Mouse (Mus musculus): Measurements from ENCODE around the gene Chuk. TPM values are rescaled to one million over a fixed set of nuclear protein-coding genes. Genes with fewer than 3 reads are reported as not detected.

Gene Chuk
- polyA plus RNA-seq, 1 experiment from 2014 or later: 31.8 TPM

DNA sequence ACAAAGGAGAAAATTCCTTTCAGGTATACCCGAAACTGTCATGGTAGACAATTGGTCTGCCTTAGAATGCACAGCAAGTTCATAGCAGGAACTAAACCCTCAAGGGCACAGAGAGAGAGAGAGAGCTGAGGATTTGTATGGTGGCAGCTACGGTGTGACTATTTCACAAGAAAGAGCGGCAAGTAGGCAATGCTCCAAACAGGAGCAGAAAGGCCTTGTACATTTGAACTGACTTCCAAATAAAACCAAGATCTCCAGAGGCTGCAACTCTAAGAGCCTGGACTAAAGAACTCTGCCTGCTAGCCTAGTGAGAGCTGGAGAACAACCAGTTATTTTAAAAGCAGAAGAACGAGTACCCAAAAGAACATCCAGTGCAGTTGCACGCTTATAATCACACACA lies 65.2 kb downstream of the Chuk start:
- H3K36me3 ChIP-seq (ENCODE audit: control insufficient read depth, insufficient read depth, low read length): peaks cover 3% of the 10 kb centered on the region; the same call in 1 of the 2 replicates
- H3K9me3 ChIP-seq (replicated peaks; ENCODE audit: control insufficient read depth, low read length): no peaks in the 10 kb centered on the region
- H3K27me3 ChIP-seq (ENCODE audit: control insufficient read depth, insufficient read depth, low read length): no peaks in the 10 kb centered on the region
- H3K4me3 ChIP-seq (ENCODE audit: low read depth, low read length): no peak overlapping the region
- no peak overlapping the region for H3K4me2 ChIP-seq
- no peak overlapping the region for H3K27ac ChIP-seq (ENCODE audit: low read depth, low read length)
- no peak overlapping the region for H3K9ac ChIP-seq (ENCODE audit: low read depth, low read length)
- no peak for ATAC-seq (replicated peaks; ENCODE audit: insufficient number of reproducible peaks, low FRiP score, low TSS enrichment)
- 85% methylated on average over 5 of the region's 5 CpGs for WGBS (ENCODE audit: insufficient replicate concordance)
- H3K4me1 ChIP-seq (ENCODE audit: control insufficient read depth, insufficient read depth, low read length): no peaks in the 10 kb centered on the region

- no peak overlapping the region for H3K4me3 ChIP-seq (ENCODE audit: low read depth, low read length)
- no peak overlapping the region for H3K27ac ChIP-seq (ENCODE audit: low read depth, low read length)
- H3K4me2 ChIP-seq: no peak overlapping the region
- WGBS (ENCODE audit: insufficient replicate concordance): 88% methylated on average over 5 of the region's 5 CpGs
- no peaks in the 10 kb centered on the region for H3K9me3 ChIP-seq (replicated peaks; ENCODE audit: control insufficient read depth, low read length)
- H3K27me3 ChIP-seq (ENCODE audit: control insufficient read depth, insufficient read depth, low read length): no peaks in the 10 kb centered on the region
- H3K4me1 ChIP-seq (ENCODE audit: control insufficient read depth, insufficient read depth, low read length): no peaks in the 10 kb centered on the region
- 0 out of 2 replicates have a peak, but pooled peaks cover 3% of the 10 kb centered on the region for H3K36me3 ChIP-seq (ENCODE audit: control insufficient read depth, insufficient read depth, low read length)
- no peak overlapping the region for H3K9ac ChIP-seq (ENCODE audit: low read depth, low read length)
- ATAC-seq (replicated peaks; ENCODE audit: insufficient number of reproducible peaks, low FRiP score, low TSS enrichment): no peak
These were observed 73.9 kb downstream of the Chuk start for GRCm38 (mm10) chr19:44033396-44033795.

GRCm38 (mm10) chr19:44032046-44032744 lies 75.1 kb downstream of the Chuk start:
- no peak for ATAC-seq (replicated peaks; ENCODE audit: insufficient number of reproducible peaks, low FRiP score, low TSS enrichment)
- WGBS (ENCODE audit: insufficient replicate concordance): 84% methylated on average over 11 of the region's 11 CpGs
- Histone ChIP-seq H3K36me3 (ENCODE audit: control insufficient read depth, insufficient read depth, low read length) (0 out of 2 replicates have a peak, but pooled peaks cover 3% of the 10 kb centered on the region), H3K9me3 (replicated peaks; ENCODE audit: control insufficient read depth, low read length) (no peaks in the 10 kb centered on the region), H3K4me1 (ENCODE audit: control insufficient read depth, insufficient read depth, low read length) (no peaks in the 10 kb centered on the region), H3K27me3 (ENCODE audit: control insufficient read depth, insufficient read depth, low read length) (no peaks in the 10 kb centered on the region), H3K9ac (ENCODE audit: low read depth, low read length) (no peak overlapping the region), H3K4me3 (ENCODE audit: low read depth, low read length) (no peak overlapping the region), H3K4me2 (no peak overlapping the region), H3K27ac (ENCODE audit: low read depth, low read length) (no peak overlapping the region)

- no peaks in the 10 kb centered on the region for H3K36me3 ChIP-seq (ENCODE audit: control insufficient read depth, insufficient read depth, low read length)
- 89% methylated on average over 5 of the region's 5 CpGs for WGBS (ENCODE audit: insufficient replicate concordance)
- no peaks in the 10 kb centered on the region; the same call in 1 of the 2 replicates for H3K4me1 ChIP-seq (ENCODE audit: control insufficient read depth, insufficient read depth, low read length)
- H3K4me3 ChIP-seq (ENCODE audit: low read depth, low read length): no peak overlapping the region
- no peak overlapping the region for H3K9ac ChIP-seq (ENCODE audit: low read depth, low read length)
- no peak overlapping the region for H3K27ac ChIP-seq (ENCODE audit: low read depth, low read length)
- H3K9me3 ChIP-seq (replicated peaks; ENCODE audit: control insufficient read depth, low read length): no peaks in the 10 kb centered on the region
- no peak overlapping the region for H3K4me2 ChIP-seq
- ATAC-seq (replicated peaks; ENCODE audit: insufficient number of reproducible peaks, low FRiP score, low TSS enrichment): no peak
- no peaks in the 10 kb centered on the region for H3K27me3 ChIP-seq (ENCODE audit: control insufficient read depth, insufficient read depth, low read length)
These were observed 77.3 kb downstream of the Chuk start for GRCm38 (mm10) chr19:44030024-44030423.

- H3K4me1 ChIP-seq (ENCODE audit: control insufficient read depth, insufficient read depth, low read length): no peaks in the 10 kb centered on the region; the same call in 1 of the 2 replicates
- no peak within 1 kb of the TSS for H3K4me2 ChIP-seq
- WGBS (ENCODE audit: insufficient replicate concordance): 67% methylated on average over 8 of the region's 8 CpGs
- no peak within 1 kb of the TSS for H3K27ac ChIP-seq (ENCODE audit: low read depth, low read length)
- no peaks in the 10 kb centered on the region for H3K27me3 ChIP-seq (ENCODE audit: control insufficient read depth, insufficient read depth, low read length)
- H3K9me3 ChIP-seq (replicated peaks; ENCODE audit: control insufficient read depth, low read length): no peaks in the 10 kb centered on the region
- ATAC-seq (replicated peaks; ENCODE audit: insufficient number of reproducible peaks, low FRiP score, low TSS enrichment): no peak
- no peak within 1 kb of the TSS for H3K9ac ChIP-seq (ENCODE audit: low read depth, low read length)
- H3K4me3 ChIP-seq (ENCODE audit: low read depth, low read length): no peak within 1 kb of the TSS
- H3K36me3 ChIP-seq (ENCODE audit: control insufficient read depth, insufficient read depth, low read length): no peaks in the 10 kb centered on the region
These were observed 78.3 kb downstream of the Chuk start, which contains the start of gene Cyp2c23 for GRCm38 (mm10) chr19:44028972-44029371. Cyp2c23 (minus strand) TSS chr19:44029208.

DNA sequence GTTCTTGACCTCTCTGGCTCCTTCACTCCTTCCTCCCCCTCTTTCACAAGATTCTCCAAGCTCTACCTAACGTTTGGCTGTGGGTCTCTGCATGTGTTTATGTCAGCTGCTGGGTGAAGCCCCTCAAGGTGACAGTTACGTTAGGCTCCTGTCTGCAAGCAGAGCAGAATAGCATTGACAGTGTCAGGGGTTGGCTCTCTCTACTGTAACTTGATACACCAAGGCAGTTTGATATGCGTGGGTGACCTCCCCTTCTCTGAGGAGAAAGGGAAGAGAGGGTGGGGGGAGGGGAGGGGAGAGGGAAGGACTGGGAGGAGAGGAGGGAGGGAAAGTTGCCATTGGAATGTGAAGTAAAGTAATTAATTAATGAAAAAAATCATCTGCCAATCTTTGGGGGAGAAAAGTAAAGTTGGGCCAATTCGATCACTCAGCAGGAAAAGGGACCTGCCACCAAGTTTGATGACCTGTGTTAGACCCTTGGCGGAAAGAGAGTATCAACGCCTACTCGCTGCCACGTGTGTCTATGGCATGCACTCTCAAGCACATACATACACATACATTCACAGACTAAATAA lies 80.2 kb downstream of the Chuk start:
- Histone ChIP-seq H3K4me3 (ENCODE audit: low read depth, low read length) (no peak overlapping the region), H3K27me3 (ENCODE audit: control insufficient read depth, insufficient read depth, low read length) (no peaks in the 10 kb centered on the region), H3K36me3 (ENCODE audit: control insufficient read depth, insufficient read depth, low read length) (no peaks in the 10 kb centered on the region), H3K9ac (ENCODE audit: low read depth, low read length) (no peak overlapping the region), H3K27ac (ENCODE audit: low read depth, low read length) (no peak overlapping the region), H3K4me1 (ENCODE audit: control insufficient read depth, insufficient read depth, low read length) (no peaks in the 10 kb centered on the region; the same call in 1 of the 2 replicates), H3K9me3 (replicated peaks; ENCODE audit: control insufficient read depth, low read length) (no peaks in the 10 kb centered on the region), H3K4me2 (no peak overlapping the region)
- no peak for ATAC-seq (replicated peaks; ENCODE audit: insufficient number of reproducible peaks, low FRiP score, low TSS enrichment)
- WGBS (ENCODE audit: insufficient replicate concordance): 49% methylated on average over 8 of the region's 8 CpGs

DNA sequence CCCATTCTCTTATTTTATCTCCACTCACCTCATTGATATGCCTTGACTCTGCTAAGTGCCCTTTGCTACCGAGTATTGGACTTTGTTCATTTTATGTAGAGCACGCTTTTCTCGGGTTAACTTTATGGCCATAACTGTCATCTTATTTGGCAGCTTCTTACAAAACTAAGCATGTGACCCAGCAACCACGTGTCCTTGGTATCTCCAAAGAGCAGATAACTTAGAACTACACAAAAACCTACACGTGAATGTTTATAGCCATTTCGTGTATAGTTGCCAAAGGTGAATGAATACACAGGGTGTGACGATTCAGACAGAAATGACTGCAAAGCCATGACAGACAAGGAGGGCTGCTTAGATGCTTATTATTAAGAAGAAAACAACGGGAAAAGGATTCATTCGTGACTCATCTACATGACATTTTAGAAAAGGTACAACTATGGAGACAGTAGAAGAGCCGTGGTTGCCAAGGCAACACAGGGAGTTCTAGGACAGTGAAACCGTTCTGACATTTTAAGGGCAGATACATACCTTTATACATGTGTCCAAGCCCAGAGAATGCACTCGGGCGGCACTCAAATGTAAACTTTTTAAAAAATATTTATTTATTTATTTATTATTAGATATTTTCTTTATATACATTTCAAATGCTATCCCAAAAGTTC lies 82.2 kb downstream of the Chuk start:
- no peak for ATAC-seq (replicated peaks; ENCODE audit: insufficient number of reproducible peaks, low FRiP score, low TSS enrichment)
- Histone ChIP-seq H3K27ac (ENCODE audit: low read depth, low read length) (no peak overlapping the region), H3K4me1 (ENCODE audit: control insufficient read depth, insufficient read depth, low read length) (no peaks in the 10 kb centered on the region; the same call in 1 of the 2 replicates), H3K27me3 (ENCODE audit: control insufficient read depth, insufficient read depth, low read length) (no peaks in the 10 kb centered on the region), H3K36me3 (ENCODE audit: control insufficient read depth, insufficient read depth, low read length) (no peaks in the 10 kb centered on the region), H3K9ac (ENCODE audit: low read depth, low read length) (no peak overlapping the region), H3K4me2 (no peak overlapping the region), H3K9me3 (replicated peaks; ENCODE audit: control insufficient read depth, low read length) (no peaks in the 10 kb centered on the region), H3K4me3 (ENCODE audit: low read depth, low read length) (no peak overlapping the region)
- 83% methylated on average over 13 of the region's 13 CpGs for WGBS (ENCODE audit: insufficient replicate concordance)
